ENCODE assay signal across 9 mouse cellular contexts in the genomic region with DNA sequence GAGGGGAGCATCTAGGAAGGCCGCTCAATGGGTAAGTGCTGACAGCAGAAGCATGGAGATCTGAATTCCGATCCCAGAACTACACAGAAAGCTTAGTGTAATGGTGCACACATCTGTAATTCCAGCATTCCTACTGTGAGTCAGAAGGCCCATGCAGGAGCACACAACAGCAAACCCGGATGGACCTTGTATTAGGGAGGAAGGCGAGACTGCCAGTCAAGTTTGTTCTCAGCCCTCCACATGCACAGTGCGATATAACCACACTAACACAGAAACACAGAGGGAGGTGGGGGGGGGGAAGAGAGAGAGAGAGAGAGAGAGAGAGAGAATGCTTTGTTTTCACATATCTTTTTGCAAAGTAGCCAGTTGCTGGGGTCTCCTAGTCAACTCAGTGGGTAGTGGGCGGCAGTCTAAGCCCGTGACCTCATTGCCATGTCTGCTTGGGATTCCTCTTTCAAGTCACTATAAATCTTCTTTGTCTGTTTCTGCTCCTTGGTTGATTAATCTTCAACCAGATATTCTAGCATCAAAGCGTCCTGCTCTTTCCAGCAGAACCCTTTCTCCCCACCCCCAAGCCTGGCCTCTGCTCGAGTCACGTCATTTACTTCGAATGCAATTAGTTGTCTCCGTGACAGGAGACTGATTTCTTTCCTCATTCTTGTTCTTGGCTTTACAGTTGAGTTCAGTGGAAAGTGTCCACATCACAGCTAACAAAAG. TPM values are rescaled to one million over a fixed set of nuclear protein-coding genes. Genes with fewer than 3 reads are reported as not detected.
A peak's percentile ranks its signal among the peaks of the same experiment; 100 is the strongest.
DNase-seq lines count a peak whose midpoint lies in the region; ATAC-seq and TF ChIP-seq lines count a peak whose summit lies in the region.
"Had no signal": no experiment of that assay in that cellular context is flagged by ENCODE, and none has a peak within 500 bp of the region (broad histone marks: within the 10 kb centered on the region; RNA-seq: fewer than 3 reads in every experiment).

No protein-coding gene starts in this region.

- no peak for ATAC-seq in forebrain, embryonic 12.5 days (ENCODE audit: low FRiP score)
- peak; percentile 89 for ATAC-seq in kidney, postnatal 0 days (replicated peaks; ENCODE audit: low FRiP score, low read depth)
- peak; percentile 50; the same call in 1 of the 2 replicates for ATAC-seq in neural tube, embryonic 11.5 days (ENCODE audit: insufficient read depth, low FRiP score, low TSS enrichment)

- no peaks in the 10 kb centered on the region for H3K36me3 ChIP-seq in forebrain, embryonic 10.5 days (replicated peaks)
- no peaks in the 10 kb centered on the region for H3K36me3 ChIP-seq in forebrain, embryonic 12.5 days (replicated peaks)
- no peaks in the 10 kb centered on the region for H3K36me3 ChIP-seq in kidney, postnatal 0 days (ENCODE audit: insufficient read depth, low read length)
- no peaks in the 10 kb centered on the region for H3K36me3 ChIP-seq in neural tube, embryonic 11.5 days (ENCODE audit: control insufficient read depth, insufficient read depth, low read length)

- intact Hi-C loops in left cerebral cortex, postnatal 4 days (cut with DNase I), result no loop called here

- DNase-seq in forebrain, embryonic 10.5 days (ENCODE audit: extremely low spot score, low spot score), result no peak
- DNase-seq in embryo, embryonic 10.5 days (ENCODE audit: low spot score), result peak; percentile 63
- peak; percentile 91 for DNase-seq in kidney, postnatal 0 days (ENCODE audit: low spot score)
- DNase-seq in neural tube, embryonic 11.5 days (ENCODE audit: low spot score), result peak; percentile 54
- no peak for DNase-seq in layer of hippocampus, postnatal 14 days (ENCODE audit: low spot score in 2 of 2)
- DNase-seq in right cerebral cortex, adult 2 months (ENCODE audit: low spot score in 2 of 2), result no peak
- no peak for DNase-seq in left cerebral cortex, postnatal 4 days

- TF ChIP-seq CTCF in kidney, postnatal 0 days (IDR thresholded peaks at IDR 0.05; ENCODE audit: low read depth), result no peak

- no peaks in the 10 kb centered on the region for H3K27me3 ChIP-seq in forebrain, embryonic 10.5 days (ENCODE audit: poor library complexity, severe bottlenecking)
- H3K27me3 ChIP-seq in forebrain, embryonic 12.5 days, result no peaks in the 10 kb centered on the region
- no peaks in the 10 kb centered on the region for H3K27me3 ChIP-seq in kidney, postnatal 0 days (ENCODE audit: insufficient read depth, low read length)
- no peaks in the 10 kb centered on the region for H3K27me3 ChIP-seq in neural tube, embryonic 11.5 days (ENCODE audit: control insufficient read depth, insufficient read depth, low read length)

- H3K4me3 ChIP-seq in forebrain, embryonic 10.5 days, result no peak overlapping the region
- no peak overlapping the region for H3K4me3 ChIP-seq in forebrain, embryonic 12.5 days (replicated peaks)
- no peak overlapping the region for H3K4me3 ChIP-seq in kidney, postnatal 0 days (replicated peaks; ENCODE audit: low read depth, low read length)
- no peak overlapping the region for H3K4me3 ChIP-seq in neural tube, embryonic 11.5 days (ENCODE audit: low read depth, low read length)

- peaks cover 46% of the 10 kb centered on the region for H3K4me1 ChIP-seq in forebrain, embryonic 10.5 days
- peaks cover 40% of the 10 kb centered on the region for H3K4me1 ChIP-seq in forebrain, embryonic 12.5 days
- H3K4me1 ChIP-seq in kidney, postnatal 0 days (replicated peaks; ENCODE audit: insufficient read depth, low read length), result peaks cover 46% of the 10 kb centered on the region
- H3K4me1 ChIP-seq in neural tube, embryonic 11.5 days (ENCODE audit: control insufficient read depth, insufficient read depth, low read length), result peaks cover 29% of the 10 kb centered on the region

- no peak overlapping the region for H3K9ac ChIP-seq in forebrain, embryonic 12.5 days
- no peak overlapping the region for H3K9ac ChIP-seq in kidney, postnatal 0 days (ENCODE audit: low read depth, low read length)
- no peak overlapping the region for H3K9ac ChIP-seq in neural tube, embryonic 11.5 days (ENCODE audit: low read length)
- H3K9ac ChIP-seq: liver, embryonic 14.5 days had no signal

- 52% methylated on average over 12 of the region's 12 CpGs for WGBS in forebrain, embryonic 10.5 days
- 37% methylated on average over 12 of the region's 12 CpGs for WGBS in forebrain, embryonic 12.5 days
- WGBS in kidney, postnatal 0 days, result 19% methylated on average over 12 of the region's 12 CpGs
- 28% methylated on average over 12 of the region's 12 CpGs for WGBS in neural tube, embryonic 11.5 days

- peak overlapping the region; percentile 48; the same call in 1 of the 2 replicates for H3K27ac ChIP-seq in forebrain, embryonic 10.5 days
- no peak overlapping the region for H3K27ac ChIP-seq in forebrain, embryonic 12.5 days
- peak overlapping the region; percentile 82 for H3K27ac ChIP-seq in kidney, postnatal 0 days
- peak overlapping the region; percentile 34; the same call in 1 of the 2 replicates for H3K27ac ChIP-seq in neural tube, embryonic 11.5 days (ENCODE audit: low read depth, low read length)
- H3K27ac ChIP-seq: liver, embryonic 14.5 days had no signal

- H3K4me2 ChIP-seq in forebrain, embryonic 12.5 days, result no peak overlapping the region
- H3K4me2 ChIP-seq in kidney, postnatal 0 days (ENCODE audit: low read length), result peak overlapping the region; percentile 21
- no peak overlapping the region for H3K4me2 ChIP-seq in neural tube, embryonic 11.5 days (ENCODE audit: low read depth)

- H3K9me3 ChIP-seq in forebrain, embryonic 10.5 days, result no peaks in the 10 kb centered on the region
- no peaks in the 10 kb centered on the region for H3K9me3 ChIP-seq in forebrain, embryonic 12.5 days
- H3K9me3 ChIP-seq in kidney, postnatal 0 days (replicated peaks; ENCODE audit: low read length), result no peaks in the 10 kb centered on the region
- no peaks in the 10 kb centered on the region for H3K9me3 ChIP-seq in neural tube, embryonic 11.5 days (ENCODE audit: control insufficient read depth, low read length)

RNA-seq across cellular contexts. Expression of a gene that starts 20.7 kb away (rescaled TPM):
- 32.6 and 34.3 TPM in 2 replicates for polyA plus RNA-seq in forebrain, embryonic 10.5 days (2016; fragmentation: Nextera tagmentation; extraction: Ambion mirVana)
- 36.8 and 38.5 TPM in 2 replicates for polyA plus RNA-seq in forebrain, embryonic 12.5 days (2016; fragmentation: Nextera tagmentation; extraction: Ambion mirVana)
- polyA plus RNA-seq in kidney, postnatal 0 days (2015; fragmentation: Nextera tagmentation; extraction: Ambion mirVana), result 36.4 and 39.8 TPM in 2 replicates
- polyA plus RNA-seq in neural tube, embryonic 11.5 days (2014; fragmentation: Nextera tagmentation; extraction: Ambion mirVana), result 49.4 and 52.4 TPM in 2 replicates
- 10 to 100 TPM; 62.1 to 65.9 TPM for total RNA-seq in layer of hippocampus, postnatal 14 days (2021)
- total RNA-seq in left cerebral cortex, postnatal 4 days (2021), result 10 to 100 TPM; 59.8 to 60.8 TPM

Comparison
In these comparisons a context has a peak if more than half of its experiments do, and no peak if none do; other contexts are left out.
1. DNase-seq: peak in embryo, embryonic 10.5 days (single experiment), kidney, postnatal 0 days (single experiment) and neural tube, embryonic 11.5 days (single experiment); none in forebrain, embryonic 10.5 days (single experiment), layer of hippocampus, postnatal 14 days (0 of 2), right cerebral cortex, adult 2 months (0 of 2) and left cerebral cortex, postnatal 4 days (single experiment).